Mouse (Mus musculus) telencephalon, adult 2 months (tissue): ENCODE data around the gene Ei24.
A peak's percentile ranks its signal among the peaks of the same experiment; 100 is the strongest.

Source experiments
- DNase-seq: peaks from one replicate; pipeline ENCODE4 v3.0.0-alpha.2; 2011; ENCODE audit warnings: low read depth, low spot score

Gene Ei24

GRCm38 (mm10) chr9:36794487-36794886 is 2.7 kb downstream of the Ei24 start:
- no peak for DNase-seq

- no peak for DNase-seq
Measured at GRCm38 (mm10) chr9:36792191-36792590, 5.0 kb downstream of the Ei24 start.

GRCm38 (mm10) chr9:36783921-36784320 is 13.3 kb downstream of the Ei24 start:
- no peak for DNase-seq

GRCm38 (mm10) chr9:36769048-36769413 is 28.2 kb downstream of the Ei24 start:
- no peak for DNase-seq

- peak; percentile 5 for DNase-seq
Measured at GRCm38 (mm10) chr9:36768156-36769047, 28.8 kb downstream of the Ei24 start.

GRCm38 (mm10) chr9:36767203-36768143 is 29.7 kb downstream of the Ei24 start, which contains the start of gene Stt3a:
Gene Stt3a, minus strand, starts transcription at chr9:36767679.
- peak; percentile 100 for DNase-seq

GRCm38 (mm10) chr9:36764378-36764777 is 32.8 kb downstream of the Ei24 start:
- DNase-seq = no peak
